Mouse (Mus musculus) megakaryocyte, embryonic 14.5 days (primary cell): ENCODE results near the gene Nup214.

Source experiments
- FLI1 ChIP-seq: IDR thresholded peaks from 2 replicates; pipeline ENCODE4 v1.6.1; 2012; ENCODE audit warnings: low read length, inconsistent platforms, mixed read lengths
- GATA1 ChIP-seq: IDR thresholded peaks from 3 replicates; pipeline ENCODE4 v1.6.1; 2012; ENCODE audit warnings: mixed read lengths, low read length, inconsistent platforms, borderline replicate concordance

DNA sequence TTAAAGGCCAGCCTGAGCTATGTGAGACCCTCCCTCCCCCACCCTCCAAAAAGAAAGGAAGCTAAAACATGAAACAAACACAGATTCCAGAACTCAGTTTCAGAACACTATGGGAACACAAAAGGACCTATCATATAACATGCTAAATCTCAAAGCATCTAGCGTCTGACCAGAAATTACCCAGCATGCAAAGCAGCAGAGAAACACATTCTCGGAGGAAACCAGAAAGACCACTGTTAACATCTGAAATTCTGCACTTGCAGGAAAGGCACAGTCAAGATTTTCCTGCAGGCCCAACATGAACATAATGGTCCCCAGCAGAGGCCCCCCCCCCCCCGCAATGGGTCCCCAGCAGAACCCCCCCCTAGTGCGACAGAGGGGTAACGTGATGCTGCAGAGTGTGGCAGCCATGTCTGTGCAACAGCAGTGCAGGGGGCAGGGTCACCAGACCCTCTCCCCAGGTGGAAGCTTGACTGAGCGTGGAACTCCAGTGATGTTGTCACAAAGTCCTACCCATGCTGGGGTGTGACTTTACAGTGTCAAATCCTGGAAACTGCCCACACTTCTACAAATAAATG is 86.1 kb downstream of the Nup214 start:
- TF ChIP-seq GATA1 (no peak), FLI1 (no peak)
